Mouse (Mus musculus) ES-E14 (cell line): ENCODE measurements at regions not wholly inside any gene's neighbourhood (a gene's known extent, or its start where the extent isn't known, plus 50 kb on each side); places are given as distances from the start of the nearest gene placed in this dataset.

Experiments
- CHD2 ChIP-seq: IDR thresholded peaks from 2 replicates; pipeline ENCODE4 v1.6.1; 2014; ENCODE audit warnings: mild to moderate bottlenecking, low read depth, low read length, inconsistent platforms
- MAFK ChIP-seq: IDR thresholded peaks from 2 replicates; pipeline ENCODE4 v1.6.1; 2014; ENCODE audit warnings: mild to moderate bottlenecking, low read depth, low read length, inconsistent platforms; ENCODE audit not compliant: insufficient read depth
- ZC3H11A ChIP-seq: IDR thresholded peaks from 2 replicates; pipeline ENCODE4 v1.6.1; 2012; ENCODE audit warnings: low read depth, mild to moderate bottlenecking, inconsistent platforms, low read length, borderline replicate concordance
- ZNF384 ChIP-seq: IDR thresholded peaks from 2 replicates; pipeline ENCODE4 v1.6.1; 2012; ENCODE audit warnings: low read depth, low read length, inconsistent platforms

GRCm38 (mm10) chr16:46205114-46205513 is 50.2 kb upstream of the Gm4737 start:
- no peak for TF ChIP-seq CHD2
- TF ChIP-seq ZC3H11A = no peak
- TF ChIP-seq MAFK = no peak
- TF ChIP-seq ZNF384 = no peak
